Mouse (Mus musculus) heart, postnatal 0 days (tissue): Measurements from ENCODE around the gene Mycbpap.

Experiments
- CTCF ChIP-seq: IDR thresholded peaks from 2 replicates; pipeline ENCODE4 v1.5.1; 2016; ENCODE audit warnings: antibody characterized with exemption, control low read depth, low read depth
- EP300 ChIP-seq: IDR thresholded peaks from 2 replicates; pipeline ENCODE4 v1.6.1; 2016; ENCODE audit warnings: antibody characterized with exemption, low read depth

DNA sequence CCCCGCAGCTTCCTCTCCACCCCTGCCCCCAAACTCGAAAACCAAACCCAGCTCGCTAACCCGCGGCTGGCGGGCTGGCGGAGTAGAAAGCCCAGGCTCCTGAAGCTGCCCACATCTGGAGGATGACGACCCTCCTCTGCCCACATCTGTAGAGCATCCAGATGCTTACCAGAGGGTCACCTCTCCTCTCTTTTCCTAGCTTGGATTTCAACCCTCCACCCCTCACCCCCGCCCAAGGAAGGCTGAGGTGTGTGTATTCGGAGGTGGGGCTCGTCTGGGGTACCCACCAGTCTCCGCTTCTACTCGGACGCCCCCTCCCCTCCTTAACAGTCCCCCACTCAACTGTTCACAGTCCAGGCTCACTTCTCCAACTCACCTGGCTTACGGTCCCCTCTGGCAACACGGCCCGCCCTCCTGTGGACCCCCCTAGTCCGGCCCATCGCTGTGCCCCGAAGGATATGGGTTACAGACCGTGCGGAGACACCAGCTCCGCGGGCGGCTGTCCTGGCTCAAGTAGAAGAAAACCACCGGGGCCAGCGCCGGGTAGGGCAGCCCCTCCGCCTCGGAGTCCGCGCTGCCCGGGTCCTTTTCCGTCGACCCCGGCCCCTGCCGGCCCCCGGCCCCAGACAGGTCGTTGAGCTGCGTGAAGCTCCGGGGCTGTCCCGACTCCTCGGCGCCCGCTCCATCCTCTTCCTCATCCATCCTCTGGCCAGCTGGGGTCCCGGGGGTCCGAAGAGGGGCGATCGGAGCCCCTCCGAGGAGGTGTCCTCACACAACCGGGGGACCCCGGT, 48.4 kb downstream of the Mycbpap start:
- no peak for TF ChIP-seq CTCF
- TF ChIP-seq EP300, result no peak
